Mouse (Mus musculus) megakaryocyte, embryonic 14.5 days (primary cell): Measurements from ENCODE around the gene Hoxb6. TPM values are rescaled to one million over a fixed set of nuclear protein-coding genes. Genes with fewer than 3 reads are reported as not detected.

Source experiments
- H3K27me3 ChIP-seq: replicated peaks from 2 replicates; pipeline ENCODE3; 2012; ENCODE audit warnings: inconsistent platforms
- H3K36me3 ChIP-seq: replicated peaks from 2 replicates; pipeline ENCODE3; 2012; ENCODE audit warnings: low read length, inconsistent platforms, mixed read lengths
- H3K4me1 ChIP-seq: 2 replicates; pipeline ENCODE4 v1.6.1; 2012; ENCODE audit warnings: inconsistent platforms
- H3K4me3 ChIP-seq: replicated peaks from 2 replicates; pipeline ENCODE3; 2012; ENCODE audit warnings: moderate library complexity, mild to moderate bottlenecking, inconsistent platforms
- H3K9me3 ChIP-seq: 2 replicates; pipeline ENCODE4 v1.6.1; 2012; ENCODE audit warnings: inconsistent platforms
- FLI1 ChIP-seq: IDR thresholded peaks from 2 replicates; pipeline ENCODE4 v1.6.1; 2012; ENCODE audit warnings: low read length, inconsistent platforms, mixed read lengths
- GATA1 ChIP-seq: IDR thresholded peaks from 3 replicates; pipeline ENCODE4 v1.6.1; 2012; ENCODE audit warnings: mixed read lengths, low read length, inconsistent platforms, borderline replicate concordance
- polyA plus RNA-seq: library from polyadenylated mRNA; stranded (reverse); fragments of >175 nt; gene quantifications from 2 replicates; pipeline ENCODE4 v1.2.3, GENCODE M21; 2012; ENCODE audit warnings: low replicate concordance; ENCODE audit not compliant: insufficient read depth

The Hoxb6 gene
- polyA plus RNA-seq, 1 experiment = not detected

DNA sequence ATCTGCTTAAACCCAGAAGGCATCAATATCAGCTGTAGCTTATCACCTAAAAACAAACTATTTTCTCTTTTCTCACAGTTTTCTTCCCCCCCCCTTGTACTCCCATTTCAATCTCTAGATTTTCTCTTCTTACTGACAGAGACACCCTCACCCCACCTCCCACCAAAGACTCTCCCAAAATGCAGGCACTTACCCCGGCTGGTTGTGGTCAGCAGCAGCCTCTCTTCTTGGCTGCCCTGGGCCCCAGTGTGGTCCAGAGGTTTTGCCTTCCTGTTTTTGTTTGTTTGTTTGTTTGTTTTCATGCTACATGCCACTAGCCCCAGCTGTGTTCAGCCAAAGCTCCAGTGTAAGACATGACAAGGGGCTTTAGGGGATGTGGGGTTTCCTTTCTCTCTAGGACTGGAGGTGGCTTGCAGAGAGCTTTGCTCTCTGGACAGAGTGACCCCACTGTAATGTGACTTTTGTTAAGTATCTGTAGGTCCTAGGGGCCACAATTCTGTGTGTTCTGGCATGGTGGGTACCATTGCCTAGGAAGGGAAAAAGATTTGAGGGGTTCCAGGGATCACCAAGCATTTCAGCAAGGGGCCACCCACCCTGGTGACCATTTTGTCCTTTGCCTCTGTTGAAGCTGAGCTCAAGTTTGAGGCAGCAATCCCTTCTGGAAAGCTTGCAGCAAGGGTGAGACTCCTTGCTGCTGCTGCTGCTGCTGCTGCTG is 24.1 kb upstream of the Hoxb6 start:
- TF ChIP-seq FLI1 = no peak
- TF ChIP-seq GATA1 = no peak
- H3K9me3 ChIP-seq = no peaks in the 10 kb centered on the region
- H3K4me3 ChIP-seq = no peak overlapping the region
- H3K4me1 ChIP-seq = peaks cover 7% of the 10 kb centered on the region
- H3K27me3 ChIP-seq = peaks cover 98% of the 10 kb centered on the region
- no peaks in the 10 kb centered on the region for H3K36me3 ChIP-seq

DNA sequence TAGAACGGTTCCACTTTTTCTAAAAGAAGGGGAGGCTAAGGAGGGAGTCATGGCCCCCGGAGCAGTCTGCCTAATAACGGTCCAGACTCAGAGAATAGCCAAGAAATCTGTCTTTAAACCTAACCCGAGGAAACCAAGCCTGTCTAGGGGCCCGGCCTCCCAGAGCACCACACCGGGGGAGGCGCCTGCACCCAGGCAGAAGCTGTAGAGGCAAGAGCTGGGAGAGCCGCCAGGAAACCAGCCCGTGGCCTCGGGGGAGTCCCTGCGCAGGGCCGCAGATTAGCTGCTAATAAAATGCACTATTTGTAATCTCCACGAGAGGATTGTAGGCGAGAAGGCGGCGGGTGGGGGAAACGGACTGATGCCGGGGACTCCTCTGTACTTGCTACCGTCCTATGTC is 22.4 kb upstream of the Hoxb6 start:
- peaks cover 98% of the 10 kb centered on the region for H3K27me3 ChIP-seq
- H3K36me3 ChIP-seq = no peaks in the 10 kb centered on the region
- no peak overlapping the region for H3K4me3 ChIP-seq
- TF ChIP-seq GATA1 (no peak), FLI1 (no peak)
- H3K9me3 ChIP-seq = no peaks in the 10 kb centered on the region
- H3K4me1 ChIP-seq = peaks cover 7% of the 10 kb centered on the region

DNA sequence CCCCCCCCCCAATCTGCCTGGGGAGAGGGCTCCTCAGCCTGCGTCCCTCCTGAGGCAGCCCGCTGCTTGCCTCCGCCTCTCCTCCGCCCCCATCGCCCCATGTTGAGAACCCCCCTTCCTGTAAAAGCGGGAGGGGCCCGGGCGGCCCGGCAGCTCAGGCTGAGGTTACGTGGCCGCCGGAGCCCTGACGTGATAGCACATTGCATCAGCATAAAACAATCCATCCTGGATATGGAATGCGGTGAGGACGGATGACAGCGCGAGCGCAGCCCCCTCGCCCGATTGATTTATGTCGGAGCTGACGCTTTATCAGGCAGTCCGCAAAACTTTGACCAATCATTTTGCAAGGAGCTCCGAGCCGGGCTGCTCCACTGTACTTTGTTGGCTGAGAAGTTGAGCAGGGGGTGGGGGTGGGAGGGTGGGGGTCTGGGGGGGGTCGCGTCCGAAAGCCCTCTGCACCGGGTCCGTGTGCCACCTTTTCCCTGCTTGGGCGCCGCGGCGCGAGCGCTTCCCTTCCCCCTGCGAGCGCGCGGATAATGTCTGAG is 21.2 kb upstream of the Hoxb6 start, which contains the start of gene Hoxb9:
Gene Hoxb9 (plus strand): TSS at position 462 of the 545 bp plus-strand sequence.
- Histone ChIP-seq H3K9me3 (no peaks in the 10 kb centered on the region), H3K4me1 (peaks cover 7% of the 10 kb centered on the region), H3K4me3 (no peak within 1 kb of the TSS), H3K27me3 (peaks cover 99% of the 10 kb centered on the region), H3K36me3 (no peaks in the 10 kb centered on the region)
- no peak for TF ChIP-seq FLI1

DNA sequence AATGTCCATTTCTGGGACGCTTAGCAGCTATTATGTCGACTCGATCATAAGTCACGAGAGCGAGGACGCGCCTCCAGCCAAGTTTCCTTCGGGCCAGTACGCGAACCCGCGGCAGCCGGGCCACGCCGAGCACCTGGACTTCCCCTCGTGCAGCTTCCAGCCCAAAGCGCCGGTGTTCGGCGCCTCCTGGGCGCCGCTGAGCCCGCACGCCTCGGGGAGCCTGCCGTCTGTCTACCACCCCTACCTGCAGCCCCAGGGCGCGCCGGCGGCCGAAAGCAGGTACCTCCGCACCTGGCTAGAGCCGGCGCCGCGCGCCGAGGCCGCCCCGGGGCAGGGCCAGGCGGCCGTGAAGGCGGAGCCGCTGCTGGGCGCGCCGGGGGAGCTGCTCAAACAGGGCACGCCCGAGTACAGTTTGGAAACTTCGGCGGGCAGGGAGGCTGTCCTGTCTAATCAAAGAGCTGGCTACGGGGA is 20.7 kb upstream of the Hoxb6 start:
- TF ChIP-seq GATA1 (no peak), FLI1 (no peak)
- Histone ChIP-seq H3K4me1 (peaks cover 7% of the 10 kb centered on the region), H3K36me3 (no peaks in the 10 kb centered on the region), H3K9me3 (no peaks in the 10 kb centered on the region), H3K4me3 (no peak overlapping the region), H3K27me3 (peaks cover 100% of the 10 kb centered on the region)

DNA sequence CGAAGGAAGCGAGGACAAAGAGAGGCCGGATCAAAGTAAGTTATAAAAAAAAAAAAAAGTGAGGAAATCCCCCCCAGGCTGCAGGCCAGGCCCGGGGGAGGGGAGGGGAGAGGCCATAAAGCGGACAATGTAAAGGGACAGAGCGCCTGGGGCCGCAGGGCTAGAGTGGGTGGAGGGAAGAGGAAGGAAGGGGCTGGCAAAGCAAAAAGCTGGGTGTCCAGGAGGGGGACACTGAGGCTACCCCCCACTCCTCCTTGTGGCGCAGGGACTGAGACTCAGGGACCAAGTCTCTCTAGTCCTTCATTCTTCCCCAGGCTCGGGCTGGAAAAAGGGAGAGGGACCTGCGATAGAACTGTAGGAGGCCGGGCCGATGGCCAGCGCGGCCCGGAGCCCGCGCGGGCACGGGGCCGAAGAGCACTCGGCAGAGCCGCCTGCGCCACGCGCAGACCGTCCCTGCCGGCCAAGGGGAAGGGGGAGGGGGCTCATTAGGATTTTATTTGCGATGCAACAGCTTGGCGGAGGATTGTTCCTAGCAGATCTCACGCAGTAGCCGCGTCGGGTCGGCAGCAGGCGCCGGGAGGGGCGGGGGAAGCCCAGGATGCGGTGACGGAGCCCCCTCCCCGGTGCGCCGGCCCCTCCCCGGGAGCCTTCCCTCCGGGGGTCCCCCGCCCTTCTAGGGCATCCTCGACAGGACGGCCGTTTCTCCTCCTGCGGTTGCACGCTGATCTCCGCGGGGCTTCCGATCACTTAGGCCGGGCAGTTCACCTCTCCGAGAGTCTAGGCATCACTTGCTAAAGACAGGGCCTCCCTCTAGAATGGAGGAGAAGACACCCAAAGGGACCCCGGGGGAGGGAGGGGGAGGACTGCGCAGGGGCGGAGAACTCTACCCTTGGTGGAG is 20.0 kb upstream of the Hoxb6 start:
- Histone ChIP-seq H3K4me3 (no peak overlapping the region), H3K4me1 (peaks cover 9% of the 10 kb centered on the region), H3K9me3 (no peaks in the 10 kb centered on the region), H3K27me3 (peaks cover 100% of the 10 kb centered on the region), H3K36me3 (no peaks in the 10 kb centered on the region)
- TF ChIP-seq GATA1 = no peak
- TF ChIP-seq FLI1 = no peak

DNA sequence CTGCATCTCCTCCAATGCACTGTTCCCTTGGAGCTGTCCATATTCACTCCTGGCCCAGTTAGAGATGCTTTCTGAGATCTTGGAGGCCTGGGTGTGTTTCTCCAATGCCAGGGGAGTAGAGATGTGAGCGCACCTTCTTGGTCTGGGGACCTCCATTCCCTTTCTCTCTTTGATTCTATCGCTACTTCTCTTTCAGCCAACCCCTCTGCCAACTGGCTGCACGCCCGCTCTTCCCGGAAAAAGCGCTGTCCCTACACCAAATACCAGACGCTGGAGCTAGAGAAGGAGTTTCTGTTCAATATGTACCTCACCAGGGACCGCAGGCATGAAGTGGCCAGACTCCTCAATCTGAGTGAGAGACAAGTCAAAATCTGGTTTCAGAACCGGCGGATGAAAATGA is 17.8 kb upstream of the Hoxb6 start:
- TF ChIP-seq FLI1 = no peak
- TF ChIP-seq GATA1 = no peak
- Histone ChIP-seq H3K4me3 (no peak overlapping the region), H3K9me3 (no peaks in the 10 kb centered on the region), H3K36me3 (no peaks in the 10 kb centered on the region), H3K4me1 (peaks cover 13% of the 10 kb centered on the region), H3K27me3 (peaks cover 100% of the 10 kb centered on the region)

DNA sequence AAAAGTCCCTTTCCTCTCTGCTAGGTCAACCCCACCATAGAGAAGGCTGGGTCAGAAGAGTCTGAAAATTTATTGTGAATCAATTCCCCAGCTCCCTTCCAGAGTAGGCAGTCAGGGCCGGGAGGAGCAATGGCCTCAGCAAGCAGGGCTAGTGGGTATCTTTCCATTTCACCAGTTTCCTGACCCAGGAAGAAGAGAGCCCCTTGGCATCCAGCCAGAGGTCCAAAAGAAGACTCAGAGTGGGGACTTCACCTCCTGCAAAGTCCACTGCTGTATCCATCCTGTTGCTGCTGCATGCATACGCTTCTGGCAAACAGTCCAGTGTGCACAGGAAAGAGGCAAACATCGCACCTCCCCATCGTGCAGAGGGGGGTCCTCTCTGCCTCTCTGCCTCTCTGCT is 16.4 kb upstream of the Hoxb6 start:
- TF ChIP-seq GATA1 = no peak
- no peak for TF ChIP-seq FLI1
- Histone ChIP-seq H3K4me1 (peaks cover 16% of the 10 kb centered on the region), H3K36me3 (no peaks in the 10 kb centered on the region), H3K27me3 (peaks cover 99% of the 10 kb centered on the region), H3K4me3 (no peak overlapping the region), H3K9me3 (no peaks in the 10 kb centered on the region)

DNA sequence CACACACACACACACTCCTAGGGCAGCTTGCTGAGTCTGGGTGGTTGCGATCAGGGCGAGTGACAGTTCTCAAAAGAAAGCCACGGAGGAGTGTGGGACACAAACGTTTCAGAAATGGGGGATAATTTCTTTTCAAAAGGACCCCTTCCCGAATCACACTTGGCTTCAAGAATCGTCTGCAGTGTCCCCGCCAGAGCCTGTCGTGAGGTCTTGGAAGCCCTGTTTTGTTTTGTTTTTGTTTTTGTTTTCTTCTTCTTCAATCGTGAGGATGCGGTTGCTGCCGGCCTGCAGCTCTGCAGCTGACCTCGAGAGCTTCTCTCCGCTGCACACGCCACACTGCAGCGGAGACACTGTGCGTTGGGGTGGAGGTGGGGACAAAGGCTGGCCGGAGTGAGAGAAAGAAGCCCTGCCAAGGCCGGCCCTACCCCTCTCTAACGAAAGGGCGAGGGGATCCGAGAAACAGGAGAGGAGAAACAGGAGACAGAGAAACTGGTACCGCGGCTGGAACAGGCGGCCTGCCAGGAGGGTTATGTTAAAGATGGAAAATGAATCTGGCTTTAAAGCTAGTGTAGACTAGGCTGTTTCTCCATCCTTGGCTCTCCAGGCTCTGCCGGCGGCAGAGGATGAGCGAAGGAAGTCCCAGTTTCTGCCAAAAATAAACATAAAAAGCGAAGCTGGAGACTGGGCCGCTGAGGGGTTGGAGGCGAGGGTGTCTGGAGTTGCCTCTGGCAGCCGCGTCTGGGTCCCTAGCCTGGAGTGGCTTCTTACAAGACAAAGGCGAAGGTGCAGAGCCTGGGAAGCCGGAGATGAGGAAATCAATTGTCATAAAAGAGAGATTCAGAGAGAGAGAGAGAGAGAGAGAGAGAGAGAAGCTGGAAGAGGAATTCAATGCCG is 14.9 kb upstream of the Hoxb6 start:
- peaks cover 97% of the 10 kb centered on the region for H3K27me3 ChIP-seq
- peaks cover 9% of the 10 kb centered on the region for H3K4me1 ChIP-seq

DNA sequence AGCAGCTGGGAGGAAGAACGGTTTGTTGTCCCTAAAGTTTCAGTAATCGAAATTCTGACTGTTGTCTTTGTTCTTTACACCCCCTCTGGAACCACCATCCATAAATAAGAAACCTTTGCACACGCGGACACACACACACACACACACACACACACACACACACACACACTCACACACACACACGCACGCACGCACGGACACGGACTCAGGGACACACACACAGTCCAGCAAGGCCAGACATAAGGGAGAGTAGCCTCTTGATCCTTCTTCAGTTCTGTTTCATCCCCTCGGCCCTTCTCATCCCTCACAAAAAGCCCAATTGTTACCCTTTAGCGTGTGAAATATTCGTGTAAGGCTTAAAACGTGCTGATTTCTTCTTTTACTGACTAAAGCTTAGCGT is 14.0 kb upstream of the Hoxb6 start:
- Histone ChIP-seq H3K9me3 (no peaks in the 10 kb centered on the region), H3K4me1 (peaks cover 14% of the 10 kb centered on the region), H3K36me3 (no peaks in the 10 kb centered on the region), H3K27me3 (peaks cover 97% of the 10 kb centered on the region), H3K4me3 (no peak overlapping the region)
- TF ChIP-seq GATA1 = no peak

More for the DNA sequence above, 14.9 kb upstream of the Hoxb6 start:
- Histone ChIP-seq H3K36me3 (no peaks in the 10 kb centered on the region), H3K9me3 (no peaks in the 10 kb centered on the region), H3K4me3 (no peak overlapping the region)
- TF ChIP-seq GATA1 = no peak
- no peak for TF ChIP-seq FLI1
